Mouse (Mus musculus): Measurements from ENCODE around the gene Elmo1. TPM values are rescaled to one million over a fixed set of nuclear protein-coding genes. Genes with fewer than 3 reads are reported as not detected.

Gene Elmo1
- total and polyA plus RNA-seq, 3 experiments, result 23.1 to 50.2 (median 32.2) TPM

GRCm38 (mm10) chr13:20300052-20300564 is 209.7 kb downstream of the Elmo1 start:
- no peaks in the 10 kb centered on the region for H3K27me3 ChIP-seq (replicated peaks)
- no peak overlapping the region for H3K9ac ChIP-seq (ENCODE audit: insufficient read depth, low read depth)
- dilution Hi-C loops (cut with MboI; ENCODE audit: extremely low pct_ligation_motif_present, extremely low pct_unique_long_range_greater_than_20kb, low sequenced_read_pairs), result no loop called here
- no peaks in the 10 kb centered on the region for H3K9me3 ChIP-seq (replicated peaks; ENCODE audit: low read length)
- H3K79me2 ChIP-seq (replicated peaks; ENCODE audit: control insufficient read depth, extremely low read depth, insufficient read depth, poor library complexity, severe bottlenecking), result no peaks in the 10 kb centered on the region
- no peak overlapping the region for H3K27ac ChIP-seq (ENCODE audit: insufficient read depth, low read depth)
- no peak for DNase-seq (ENCODE audit: extremely low read depth)
- H3K4me3 ChIP-seq (replicated peaks in 1 of 3; ENCODE audit: low read depth in 2 of 3, low read length in 2 of 3, poor library complexity in 1 of 3), result no peak overlapping the region
- no peak overlapping the region for H3K4me2 ChIP-seq (ENCODE audit: insufficient read depth, low read depth, poor library complexity, severe bottlenecking)
- H3K4me1 ChIP-seq (ENCODE audit: control insufficient read depth in 1 of 2, insufficient read depth in 2 of 2), result peaks cover 3 to 7% of the 10 kb centered on the region in 2 experiments; a peak in 2 of 4 replicates
- in situ Hi-C loops (cut with MboI; ENCODE audit: low pct_ligation_motif_present, low pct_unique_long_range_greater_than_20kb, low sequenced_read_pairs), result no loop called here
- TF ChIP-seq JUND (conservative IDR thresholded peaks at IDR 0.05; ENCODE audit: low read depth, low read length) (no peak), ZC3H11A (IDR thresholded peaks at IDR 0.05; ENCODE audit: low read depth, low read length) (no peak), POLR2A (IDR thresholded peaks at IDR 0.05; ENCODE audit: low read depth, low read length) (no peak)
- peaks cover 45 to 89% of the 10 kb centered on the region in 2 experiments for H3K36me3 ChIP-seq (replicated peaks in 1 of 2; ENCODE audit: control insufficient read depth in 1 of 2, insufficient read depth in 1 of 2, low read length in 1 of 2)

GRCm38 (mm10) chr13:20300626-20301025 is 210.2 kb downstream of the Elmo1 start:
- H3K27me3 ChIP-seq (replicated peaks), result no peaks in the 10 kb centered on the region
- 0 out of 2 replicates have a peak, but pooled peaks have one; percentile 11 for TF ChIP-seq MAFK (IDR thresholded peaks at IDR 0.05; ENCODE audit: insufficient replicate concordance, low read length)
- TF ChIP-seq CTCF (conservative IDR thresholded peaks at IDR 0.05 in 1 of 2, IDR thresholded peaks at IDR 0.05 in 1 of 2; ENCODE audit: low read depth in 2 of 2, low read length in 2 of 2), result no peak
- TF ChIP-seq KAT2A (IDR thresholded peaks at IDR 0.05; ENCODE audit: insufficient replicate concordance, low read length), result no peak
- no peak for TF ChIP-seq POLR2A (IDR thresholded peaks at IDR 0.05; ENCODE audit: low read depth, low read length)
- TF ChIP-seq ZNF384 (IDR thresholded peaks at IDR 0.05; ENCODE audit: low read depth, low read length), result no peak
- TF ChIP-seq CHD1 (IDR thresholded peaks at IDR 0.05; ENCODE audit: low read depth, low read length), result no peak

GRCm38 (mm10) chr13:20301760-20302159 is 211.4 kb downstream of the Elmo1 start:
- no peak overlapping the region for H3K4me3 ChIP-seq (replicated peaks in 1 of 3; ENCODE audit: low read depth in 2 of 3, low read length in 2 of 3, poor library complexity in 1 of 3)
- DNase-seq (ENCODE audit: extremely low read depth), result no peak
- peaks cover 39 to 78% of the 10 kb centered on the region in 2 experiments for H3K36me3 ChIP-seq (replicated peaks in 1 of 2; ENCODE audit: control insufficient read depth in 1 of 2, insufficient read depth in 1 of 2, low read length in 1 of 2)
- dilution Hi-C loops (cut with MboI; ENCODE audit: extremely low pct_ligation_motif_present, extremely low pct_unique_long_range_greater_than_20kb, low sequenced_read_pairs), result no loop called here
- H3K27me3 ChIP-seq (replicated peaks), result no peaks in the 10 kb centered on the region
- H3K27ac ChIP-seq (ENCODE audit: insufficient read depth, low read depth), result no peak overlapping the region
- H3K4me2 ChIP-seq (ENCODE audit: insufficient read depth, low read depth, poor library complexity, severe bottlenecking), result no peak overlapping the region
- H3K9me3 ChIP-seq (replicated peaks; ENCODE audit: low read length), result no peaks in the 10 kb centered on the region
- in situ Hi-C loops (cut with MboI; ENCODE audit: low pct_ligation_motif_present, low pct_unique_long_range_greater_than_20kb, low sequenced_read_pairs), result no loop called here
- no peak overlapping the region for H3K9ac ChIP-seq (ENCODE audit: insufficient read depth, low read depth)
- peaks cover 14 to 23% of the 10 kb centered on the region in 2 experiments for H3K4me1 ChIP-seq (ENCODE audit: control insufficient read depth in 1 of 2, insufficient read depth in 2 of 2)
- TF ChIP-seq USF2 (conservative IDR thresholded peaks at IDR 0.05; ENCODE audit: low read depth, low read length) (no peak), NELFE (IDR thresholded peaks at IDR 0.05; ENCODE audit: low read depth, low read length) (no peak), MXI1 (IDR thresholded peaks at IDR 0.05; ENCODE audit: low read depth, low read length) (no peak), ELF1 (IDR thresholded peaks at IDR 0.05; ENCODE audit: low read depth, low read length) (no peak), NRF1 (IDR thresholded peaks at IDR 0.05; ENCODE audit: low read depth, low read length) (no peak), MYC (IDR thresholded peaks at IDR 0.05; ENCODE audit: low read depth, low read length) (no peak), POLR2AphosphoS2 (IDR thresholded peaks at IDR 0.05; ENCODE audit: low read depth, low read length) (no peak), SMC3 (IDR thresholded peaks at IDR 0.05; ENCODE audit: low read depth, low read length) (no peak), RAD21 (IDR thresholded peaks at IDR 0.05; ENCODE audit: low read depth, low read length) (no peak), BHLHE40 (IDR thresholded peaks at IDR 0.05; ENCODE audit: low read depth, low read length) (no peak), CTCF (conservative IDR thresholded peaks at IDR 0.05 in 1 of 2, IDR thresholded peaks at IDR 0.05 in 1 of 2; ENCODE audit: low read depth in 2 of 2, low read length in 2 of 2) (no peak), HCFC1 (IDR thresholded peaks at IDR 0.05; ENCODE audit: low read depth, low read length) (no peak)
- no peaks in the 10 kb centered on the region for H3K79me2 ChIP-seq (replicated peaks; ENCODE audit: control insufficient read depth, extremely low read depth, insufficient read depth, poor library complexity, severe bottlenecking)

More at GRCm38 (mm10) chr13:20300626-20301025, 210.2 kb downstream of the Elmo1 start:
- Histone ChIP-seq H3K9ac (ENCODE audit: insufficient read depth, low read depth) (no peak overlapping the region), H3K4me3 (replicated peaks in 1 of 3; ENCODE audit: low read depth in 2 of 3, low read length in 2 of 3, poor library complexity in 1 of 3) (no peak overlapping the region), H3K27ac (ENCODE audit: insufficient read depth, low read depth) (no peak overlapping the region), H3K9me3 (replicated peaks; ENCODE audit: low read length) (no peaks in the 10 kb centered on the region), H3K79me2 (replicated peaks; ENCODE audit: control insufficient read depth, extremely low read depth, insufficient read depth, poor library complexity, severe bottlenecking) (no peaks in the 10 kb centered on the region), H3K4me2 (ENCODE audit: insufficient read depth, low read depth, poor library complexity, severe bottlenecking) (no peak overlapping the region), H3K4me1 (ENCODE audit: control insufficient read depth in 1 of 2, insufficient read depth in 2 of 2) (peaks cover 5 to 12% of the 10 kb centered on the region in 2 experiments; a peak in 3 of 4 replicates), H3K36me3 (replicated peaks in 1 of 2; ENCODE audit: control insufficient read depth in 1 of 2, insufficient read depth in 1 of 2, low read length in 1 of 2) (peaks cover 45 to 86% of the 10 kb centered on the region in 2 experiments)
- in situ Hi-C loops (cut with MboI; ENCODE audit: low pct_ligation_motif_present, low pct_unique_long_range_greater_than_20kb, low sequenced_read_pairs), result no loop called here
- dilution Hi-C loops (cut with MboI; ENCODE audit: extremely low pct_ligation_motif_present, extremely low pct_unique_long_range_greater_than_20kb, low sequenced_read_pairs), result no loop called here
- no peak for DNase-seq (ENCODE audit: extremely low read depth)
